In the genomic region with DNA sequence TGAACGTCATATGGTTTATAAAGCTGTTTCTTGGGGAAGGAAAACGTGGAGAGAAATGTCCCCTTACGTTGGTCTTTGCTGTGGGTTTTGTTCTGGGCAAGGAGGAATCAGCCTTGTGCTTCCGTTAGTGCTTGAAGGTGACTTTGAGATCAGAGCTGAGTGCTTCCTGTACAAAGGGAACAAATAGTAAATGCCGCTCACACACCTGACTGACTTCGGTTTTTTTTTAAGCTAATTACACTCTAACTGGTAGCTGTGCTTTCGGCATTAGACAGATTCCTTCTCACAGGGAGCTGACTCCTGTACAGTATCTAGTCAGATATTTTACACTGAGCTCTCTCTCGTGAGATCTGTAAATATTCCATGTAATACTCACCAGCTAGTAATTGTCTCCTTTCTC, we compare ENCODE assay signal across 9 mouse cellular contexts. TPM values are rescaled to one million over a fixed set of nuclear protein-coding genes. Genes with fewer than 3 reads are reported as not detected.
A peak's percentile ranks its signal among the peaks of the same experiment; 100 is the strongest.
DNase-seq lines count a peak whose midpoint lies in the region; ATAC-seq lines count a peak whose summit lies in the region.
"Had no signal": no experiment of that assay in that cellular context is flagged by ENCODE, and none has a peak within 500 bp of the region (broad histone marks: within the 10 kb centered on the region; RNA-seq: fewer than 3 reads in every experiment).

No protein-coding gene starts in this region.

- peak overlapping the region; percentile 6; the same call in 1 of the 2 replicates for H3K4me2 ChIP-seq in heart, embryonic 15.5 days
- no peak overlapping the region for H3K4me2 ChIP-seq in kidney, embryonic 14.5 days (replicated peaks; ENCODE audit: low read depth, low read length)

- H3K4me1 ChIP-seq in heart, embryonic 15.5 days (replicated peaks), result peaks cover 30% of the 10 kb centered on the region
- H3K4me1 ChIP-seq in kidney, embryonic 14.5 days (ENCODE audit: control insufficient read depth, insufficient read depth, low read length), result peaks cover 26% of the 10 kb centered on the region

- intact Hi-C loops in heart, postnatal 10 days (cut with DNase I), result no loop called here

- no peaks in the 10 kb centered on the region for H3K36me3 ChIP-seq in heart, embryonic 15.5 days
- H3K36me3 ChIP-seq in kidney, embryonic 14.5 days (ENCODE audit: control insufficient read depth, insufficient read depth, low read length), result no peaks in the 10 kb centered on the region
- H3K36me3 ChIP-seq: limb, embryonic 10.5 days had no signal

- WGBS in heart, embryonic 15.5 days, result 29% methylated on average over 8 of the region's 8 CpGs
- WGBS in kidney, embryonic 14.5 days, result 36% methylated on average over 8 of the region's 8 CpGs

- H3K27me3 ChIP-seq in heart, embryonic 15.5 days, result no peaks in the 10 kb centered on the region
- no peaks in the 10 kb centered on the region for H3K27me3 ChIP-seq in kidney, embryonic 14.5 days (ENCODE audit: control insufficient read depth, insufficient read depth, low read length)

- ATAC-seq in heart, embryonic 15.5 days (replicated peaks; ENCODE audit: insufficient number of reproducible peaks, insufficient read depth, low FRiP score, low read depth), result no peak
- ATAC-seq in kidney, embryonic 14.5 days (ENCODE audit: low FRiP score, low TSS enrichment), result no peak

- no peak overlapping the region for H3K4me3 ChIP-seq in heart, embryonic 15.5 days
- H3K4me3 ChIP-seq in kidney, embryonic 14.5 days (ENCODE audit: low read length), result no peak overlapping the region
- H3K4me3 ChIP-seq: limb, embryonic 10.5 days had no signal

- H3K9me3 ChIP-seq in heart, embryonic 15.5 days (replicated peaks), result no peaks in the 10 kb centered on the region
- H3K9me3 ChIP-seq in kidney, embryonic 14.5 days (ENCODE audit: control insufficient read depth, low read length), result no peaks in the 10 kb centered on the region
- H3K9me3 ChIP-seq: limb, embryonic 10.5 days had no signal

- H3K27ac ChIP-seq in heart, embryonic 15.5 days, result peak overlapping the region; percentile 78
- peak overlapping the region; percentile 78; the same call in 1 of the 2 replicates for H3K27ac ChIP-seq in kidney, embryonic 14.5 days (ENCODE audit: low read depth, low read length)
- H3K27ac ChIP-seq: limb, embryonic 10.5 days had no signal

- no peak overlapping the region for H3K9ac ChIP-seq in heart, embryonic 15.5 days
- no peak overlapping the region for H3K9ac ChIP-seq in kidney, embryonic 14.5 days (ENCODE audit: low read depth, low read length)

- no peak for DNase-seq in heart, postnatal 10 days
- DNase-seq in thymus, postnatal 0 days (ENCODE audit: low spot score), result peak; percentile 60
- DNase-seq in thymus, postnatal 4 days, result no peak
- DNase-seq in thymus, postnatal 25 days, result peak; percentile 29
- no peak for DNase-seq in ovary, adult 18-20 months (ENCODE audit: low spot score)
- no peak for DNase-seq in embryo, embryonic 9.5 days (ENCODE audit: extremely low spot score)

RNA-seq across cellular contexts. Expression of a gene that starts 29.9 kb away (rescaled TPM):
- 8.7 and 11.0 TPM in 2 replicates for polyA plus RNA-seq in heart, embryonic 15.5 days (2015; fragmentation: Nextera tagmentation; extraction: Ambion mirVana)
- total RNA-seq in heart, postnatal 10 days (2021), result 10 to 100 TPM; 27.6 to 28.4 TPM
- 18.2 and 20.4 TPM in 2 replicates for polyA plus RNA-seq in thymus, postnatal 0 days (2015; fragmentation: Nextera tagmentation; extraction: Ambion mirVana)
- polyA plus RNA-seq in kidney, embryonic 14.5 days (2014; fragmentation: Nextera tagmentation; extraction: Ambion mirVana), result 18.1 and 23.2 TPM in 2 replicates

Comparison
In these comparisons a context has a peak if more than half of its experiments do, and no peak if none do; other contexts are left out.
1. DNase-seq: peak in thymus, postnatal 0 days (single experiment) and thymus, postnatal 25 days (single experiment); none in heart, postnatal 10 days (0 of 2), thymus, postnatal 4 days (single experiment), ovary, adult 18-20 months (single experiment) and embryo, embryonic 9.5 days (single experiment).